Mouse (Mus musculus): ENCODE data around the gene Pde4d.

GRCm38 (mm10) chr13:109441401-109441973, 991.7 kb downstream of the Pde4d start:
- TF ChIP-seq CTCF (IDR thresholded peaks at IDR 0.05; ENCODE audit: low read depth) (no peak), EP300 (optimal IDR thresholded peaks at IDR 0.05) (no peak)

All from stomach, postnatal 0 days (tissue).